Mouse (Mus musculus) G1E (cell line): Measurements from ENCODE around the gene Pir.

Experiments used
- CTCF ChIP-seq: IDR thresholded peaks from 2 replicates; pipeline ENCODE4 v1.5.1; 2012; ENCODE audit warnings: low read depth, low read length, inconsistent platforms, mixed read lengths
- GATA1 ChIP-seq: IDR thresholded peaks from 2 replicates; pipeline ENCODE4 v1.6.1; 2012; ENCODE audit warnings: borderline replicate concordance, low read length, inconsistent platforms, mixed read lengths
- GATA2 ChIP-seq: IDR thresholded peaks from 2 replicates; pipeline ENCODE4 v1.6.1; 2012; ENCODE audit warnings: low read depth, low read length, inconsistent platforms, borderline replicate concordance
- POLR2AphosphoS5 ChIP-seq: IDR thresholded peaks from 2 replicates; pipeline ENCODE4 v1.6.1; 2012; ENCODE audit warnings: low read depth, low read length, inconsistent platforms; ENCODE audit not compliant: insufficient replicate concordance
- TAL1 ChIP-seq: conservative IDR thresholded peaks from 2 replicates; pipeline ENCODE4 v1.6.1; 2012; ENCODE audit warnings: low read depth, low read length, inconsistent platforms, mixed read lengths

DNA sequence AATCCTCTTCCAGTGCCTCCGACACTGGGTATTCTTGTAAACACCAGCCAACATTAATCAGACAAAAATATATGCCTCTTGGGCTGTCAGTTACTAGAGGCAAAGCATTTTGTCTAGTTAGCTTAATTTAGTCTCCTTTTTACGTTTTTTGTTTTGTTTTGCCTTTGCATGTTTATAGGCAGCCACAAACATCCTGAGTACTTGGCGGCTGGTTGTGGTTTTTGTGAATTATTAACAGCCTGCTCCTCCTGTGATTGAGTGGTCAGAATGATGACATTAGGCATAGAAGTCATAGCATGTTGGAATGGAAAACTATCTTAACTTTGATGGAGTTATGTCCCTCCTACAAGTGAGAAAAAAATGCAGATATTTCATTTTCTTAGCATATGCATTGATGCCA is 101.4 kb downstream of the Pir start:
- TF ChIP-seq CTCF (no peak), GATA2 (no peak), GATA1 (no peak), TAL1 (no peak), POLR2AphosphoS5 (no peak)
